Mouse (Mus musculus) lung, postnatal 25 days (tissue): ENCODE results near the gene Pitpnm1.
"Not testable (repeated sequence)": the region's sequence is repeated elsewhere in the genome, so short reads cannot be mapped to it uniquely, and the experiment has no call there.

Experiments used
- DNase-seq: peaks from one replicate; pipeline ENCODE4 v3.0.0; 2022; ENCODE audit warnings: low spot score

Pitpnm1 gene

DNA sequence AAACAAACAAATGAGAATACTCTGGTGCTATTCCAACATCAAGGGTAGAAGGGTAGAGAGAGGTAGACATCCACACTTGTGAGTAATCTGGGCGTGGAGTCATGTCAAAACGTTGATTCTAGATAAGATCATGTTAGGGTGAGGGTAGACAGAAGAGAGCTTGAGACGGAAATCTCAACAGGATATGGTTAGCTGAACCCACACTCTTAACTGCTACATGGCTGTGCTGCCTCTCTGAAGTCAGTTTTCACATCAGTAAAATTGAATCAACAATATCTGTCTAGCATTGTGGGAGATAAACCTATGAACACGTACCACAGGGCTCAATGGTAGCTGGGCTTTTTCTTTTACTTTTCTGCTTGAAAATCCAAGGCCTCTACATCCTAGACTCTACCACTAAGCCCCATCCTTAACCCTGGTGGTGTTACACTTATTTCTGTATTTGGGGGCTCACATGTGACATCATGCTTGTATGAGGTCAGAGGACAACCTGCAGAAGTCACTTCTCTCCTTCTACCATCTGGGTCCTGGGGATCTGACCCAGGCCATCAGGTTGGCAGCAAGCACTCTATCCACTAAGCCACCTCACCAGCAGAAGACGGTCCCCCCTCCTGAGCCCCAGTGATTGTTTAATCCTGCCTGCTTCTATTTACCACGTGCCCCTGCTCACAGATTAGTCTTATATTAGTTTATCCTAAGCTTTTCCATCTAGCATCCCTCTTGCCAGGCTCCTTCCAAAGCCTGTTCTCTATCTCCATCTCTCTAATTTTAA is 20.1 kb downstream of the Pitpnm1 start:
- DNase-seq = no peak

DNA sequence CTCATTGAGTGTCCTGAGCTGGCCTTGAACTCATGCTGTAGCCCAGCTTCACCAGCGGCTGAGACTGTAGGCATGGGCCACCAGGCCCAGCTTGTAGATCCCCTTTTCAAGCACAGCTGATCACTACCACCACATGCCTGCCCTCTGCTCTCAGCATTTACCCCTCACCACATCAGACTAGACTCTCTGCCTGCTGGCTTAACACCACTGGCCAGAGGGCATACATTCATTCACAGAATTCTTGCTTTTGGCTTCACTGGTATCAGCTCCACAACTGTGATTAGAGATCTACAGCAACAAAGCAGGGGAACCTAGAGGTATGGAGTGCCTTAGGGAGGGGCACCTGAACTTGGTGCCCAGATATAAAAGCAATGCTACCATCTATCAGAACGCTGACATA is 20.7 kb downstream of the Pitpnm1 start:
- DNase-seq = no peak

DNA sequence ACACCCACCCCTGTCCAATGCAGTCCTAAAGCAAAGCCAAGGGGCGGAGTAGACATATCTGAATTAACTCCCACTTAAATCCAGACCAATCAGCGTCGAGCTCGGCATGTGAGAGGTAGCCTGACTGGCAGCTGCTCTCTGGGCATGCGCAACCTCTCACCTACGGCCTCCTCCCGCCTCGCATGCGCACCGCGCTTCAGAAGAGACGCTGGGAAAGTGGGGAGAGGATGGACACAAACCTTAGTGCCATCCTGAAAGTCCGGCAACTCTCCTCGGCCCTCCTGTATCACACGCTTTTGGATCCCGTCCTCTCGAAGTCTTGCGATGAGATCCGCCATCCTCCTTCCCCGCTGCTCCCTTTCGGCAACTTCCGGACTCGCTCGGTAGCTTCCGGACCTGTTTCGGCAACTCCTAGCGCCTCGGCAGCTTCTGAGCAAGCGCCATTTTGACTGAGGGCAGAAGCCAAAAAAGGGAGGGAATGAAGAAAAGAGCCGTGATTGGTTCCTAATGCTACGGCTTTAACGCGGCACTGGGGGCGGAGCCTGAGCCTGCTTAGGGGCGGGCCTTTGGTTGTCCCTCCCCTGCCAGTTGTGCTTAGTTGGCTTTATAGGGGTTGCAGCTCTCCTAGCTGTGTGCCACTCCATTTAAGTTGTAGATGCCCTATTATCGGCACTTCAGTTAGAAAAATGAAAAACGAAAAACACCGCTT is 21.5 kb downstream of the Pitpnm1 start:
- DNase-seq = peak; percentile 100

DNA sequence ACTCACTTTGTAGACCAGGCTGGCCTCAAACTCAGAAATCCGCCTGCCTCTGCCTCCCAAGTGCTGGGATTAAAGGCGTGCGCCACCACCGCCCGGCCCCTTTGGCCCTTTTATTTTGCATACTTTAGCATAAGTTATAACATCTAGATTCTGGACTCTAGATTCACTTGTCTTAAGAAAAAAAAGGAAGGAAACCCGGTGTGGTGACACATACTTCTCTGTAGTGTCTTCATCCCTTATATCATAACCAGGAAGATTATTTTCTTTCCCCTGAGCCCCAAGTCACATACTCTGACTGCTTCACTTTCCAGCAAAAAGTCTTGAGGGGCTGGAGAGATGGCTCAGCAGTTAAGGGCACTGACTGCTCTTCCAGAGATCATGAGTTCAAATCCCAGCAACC is 22.1 kb downstream of the Pitpnm1 start:
- DNase-seq = not testable (repeated sequence)

DNA sequence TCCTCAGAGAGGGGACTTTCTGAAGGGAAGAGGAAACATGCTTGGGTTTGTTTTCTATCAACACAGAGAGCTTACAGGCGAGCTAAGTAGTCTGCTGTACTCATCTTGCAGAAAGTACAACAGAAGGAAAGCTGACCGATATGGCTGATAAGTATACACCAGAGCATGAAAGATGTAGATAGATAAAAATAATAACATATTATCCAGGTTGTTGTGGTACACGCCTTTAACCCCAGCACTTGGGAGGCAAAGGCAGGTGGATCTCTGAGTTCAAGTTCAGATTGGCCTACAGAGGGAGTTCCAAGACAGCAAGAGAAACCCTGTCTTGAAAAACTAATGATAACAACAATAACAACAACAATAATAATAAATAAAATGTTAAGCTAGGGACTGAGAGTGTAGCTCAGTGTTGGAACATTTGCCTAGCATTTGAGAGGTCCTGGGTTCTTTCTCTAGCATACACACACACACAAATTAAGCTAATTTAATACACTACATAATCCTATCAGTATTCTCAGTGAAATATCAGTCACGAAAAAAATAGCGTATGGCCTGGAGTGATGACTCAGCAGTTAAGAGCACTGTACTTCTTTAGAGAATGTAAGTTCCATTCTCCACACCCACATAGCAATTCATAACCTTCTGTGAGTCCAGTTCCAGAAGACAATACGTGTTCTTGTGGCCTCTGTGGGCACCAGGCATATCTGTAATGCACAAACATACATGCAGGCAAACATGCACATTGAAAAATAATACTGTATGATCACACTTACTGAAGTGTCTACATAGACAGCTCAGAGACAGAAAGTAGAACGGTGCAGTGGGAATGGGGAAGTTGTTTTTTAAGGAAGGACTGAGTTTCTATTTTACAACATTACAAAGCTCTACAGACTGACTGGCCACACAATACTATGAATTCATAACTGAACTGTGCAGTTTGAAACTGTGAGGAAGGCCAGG is 22.9 kb downstream of the Pitpnm1 start:
- no peak for DNase-seq

DNA sequence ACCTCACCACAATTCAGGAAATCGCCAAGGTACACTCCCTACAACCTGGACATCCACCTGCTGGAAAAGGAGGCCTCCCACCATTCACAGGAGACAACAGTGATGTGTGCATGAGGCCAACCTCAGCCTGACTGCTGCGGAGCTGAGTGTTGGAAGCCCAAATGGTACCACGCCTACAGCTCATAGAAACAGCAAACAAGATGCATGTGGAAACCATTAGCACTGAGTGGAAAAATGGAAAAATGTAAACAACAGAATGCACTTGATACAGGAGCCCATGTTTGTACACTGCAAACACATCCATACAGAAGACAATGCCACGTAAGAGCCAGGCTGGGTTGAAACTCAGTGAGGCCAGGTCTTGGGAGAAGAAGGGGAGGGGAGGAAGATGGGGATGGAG is 24.6 kb downstream of the Pitpnm1 start:
- no peak for DNase-seq

DNA sequence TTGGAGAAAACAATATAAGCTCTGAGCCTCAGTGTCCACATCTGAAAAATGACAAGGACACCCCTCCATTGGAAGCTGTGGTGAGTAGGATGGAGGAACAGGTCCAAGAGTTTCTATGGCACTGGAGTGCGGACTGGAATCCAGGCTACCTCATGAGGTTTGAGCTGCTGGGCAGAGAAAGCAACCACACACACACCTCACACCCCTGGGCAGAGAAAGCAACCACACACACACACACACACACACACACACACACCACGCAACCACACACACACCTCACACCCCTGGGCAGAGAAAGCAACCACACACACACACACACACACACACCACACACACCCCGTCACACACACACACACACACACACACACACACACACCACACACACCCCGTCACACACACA is 25.5 kb downstream of the Pitpnm1 start:
- DNase-seq = not testable (repeated sequence)

DNA sequence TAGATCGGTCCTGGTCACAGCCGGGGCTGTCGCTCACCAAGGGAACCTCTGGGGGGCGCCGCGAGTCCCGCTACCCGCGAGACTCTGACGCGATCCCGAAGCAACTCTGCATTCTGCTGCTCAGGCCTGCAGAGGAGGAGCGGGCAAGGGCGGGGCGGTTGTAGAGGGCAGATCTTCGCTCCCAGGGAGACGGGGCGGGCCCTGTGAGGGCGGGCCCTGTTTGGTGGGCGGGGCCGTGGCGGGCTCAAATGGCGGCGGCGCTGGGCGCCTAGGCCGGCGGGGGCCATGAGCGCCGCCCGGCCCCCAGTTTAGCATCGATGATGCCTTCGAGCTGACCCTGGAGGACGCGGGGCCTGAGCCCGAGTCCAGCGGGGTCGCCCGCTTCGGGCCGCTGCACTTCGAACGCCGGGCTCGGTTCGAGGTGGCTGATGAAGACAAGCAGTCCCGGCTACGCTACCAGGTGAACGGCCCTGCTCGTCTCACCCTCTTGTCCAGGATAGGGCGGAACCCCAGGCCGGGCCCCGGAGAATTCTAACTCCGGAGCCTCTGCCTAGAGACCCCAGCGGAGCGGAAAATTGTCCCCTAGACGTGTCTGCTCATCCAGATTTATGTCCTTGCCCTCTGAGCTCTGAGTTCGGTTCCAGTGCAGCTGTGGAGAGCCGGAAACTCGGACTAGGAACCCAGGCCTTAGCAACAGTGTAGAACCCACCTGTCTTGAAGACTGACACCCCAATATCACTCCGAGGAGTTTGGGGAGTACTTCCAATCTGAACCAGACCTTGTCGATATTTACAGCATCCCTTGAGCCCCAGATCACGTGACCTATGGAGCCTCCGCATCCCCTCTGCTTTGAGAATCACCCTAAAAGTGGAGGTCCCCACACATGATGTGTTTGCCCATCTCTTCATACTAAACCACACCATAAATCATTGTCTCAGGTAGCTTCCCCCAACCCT is 26.2 kb downstream of the Pitpnm1 start, which contains the start of gene Aip:
Aip (minus strand) TSS at position 118 of the 956 bp plus-strand sequence.
- DNase-seq = peak; percentile 99

DNA sequence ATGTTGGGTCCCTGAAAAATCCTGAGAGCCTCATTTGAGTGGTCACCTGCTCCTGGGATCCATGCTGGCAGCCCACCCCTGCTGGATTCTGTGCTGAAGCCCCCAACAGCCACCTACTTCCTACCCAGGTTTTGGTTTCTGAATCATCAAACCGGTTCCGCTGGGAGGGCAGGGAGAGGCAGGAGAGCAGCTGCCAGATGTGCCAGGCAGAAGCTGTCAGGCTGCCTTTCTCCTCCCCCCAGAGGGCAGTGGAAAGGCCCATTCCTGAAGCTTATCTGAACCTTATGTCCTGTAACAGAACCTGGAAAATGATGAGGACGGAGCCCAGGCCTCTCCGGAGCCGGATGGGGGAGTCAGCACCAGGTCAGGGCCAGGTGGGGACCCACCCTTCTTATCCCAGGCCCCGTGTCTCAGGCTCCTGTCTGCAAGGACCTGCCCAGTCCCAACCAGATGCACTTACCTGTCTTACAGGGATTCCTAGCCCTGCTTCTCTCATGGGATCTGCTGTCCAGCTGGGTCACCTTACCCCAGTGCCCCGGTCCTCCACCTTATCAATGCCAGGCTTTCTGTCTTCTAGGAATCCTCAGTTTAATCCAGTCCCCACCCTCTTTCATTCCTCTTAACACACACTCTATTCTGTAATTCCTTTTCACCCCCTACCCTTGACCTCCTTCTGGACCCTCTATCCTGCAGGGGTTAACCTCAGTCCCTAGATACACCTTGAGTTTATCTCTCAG is 27.1 kb downstream of the Pitpnm1 start:
- peak; percentile 54 for DNase-seq

DNA sequence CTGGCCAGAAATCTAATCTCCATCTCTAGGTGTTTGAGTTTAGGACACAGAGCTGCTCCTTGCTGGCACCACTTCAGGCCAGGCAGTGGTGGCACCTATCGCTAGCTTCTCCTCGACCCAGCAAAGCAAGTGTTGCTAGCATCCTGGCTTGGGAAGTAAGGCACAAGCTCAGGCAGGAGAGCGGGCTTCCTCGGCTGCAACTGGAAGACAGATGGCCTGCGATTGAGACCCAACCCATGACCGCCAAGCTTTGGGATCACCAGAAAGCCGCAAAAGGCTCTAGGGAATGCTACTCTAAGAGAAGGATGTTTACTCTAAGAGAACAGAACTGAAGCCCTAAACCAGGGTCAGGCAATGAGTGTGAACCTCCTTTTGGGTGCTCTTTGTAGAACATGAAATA is 29.7 kb downstream of the Pitpnm1 start:
- DNase-seq = no peak

DNA sequence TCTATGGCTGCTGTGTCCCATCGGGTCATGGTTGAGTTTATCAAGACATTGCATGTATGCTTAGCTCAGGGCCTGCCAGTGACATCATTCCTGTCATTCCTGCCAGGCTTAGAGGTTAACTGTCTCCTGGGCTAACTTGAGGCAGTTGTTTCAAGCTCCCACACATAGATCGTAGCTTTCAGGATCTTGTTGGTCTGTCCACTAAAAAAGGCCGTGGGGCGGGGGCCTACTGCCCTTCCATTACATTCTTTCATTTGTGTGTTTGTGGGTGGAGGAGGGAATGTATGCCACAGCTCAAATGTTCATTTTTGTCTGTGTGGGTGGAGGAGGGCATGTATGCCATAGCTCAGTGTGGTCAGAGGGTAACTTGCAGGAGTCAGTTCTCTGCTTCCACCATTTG is 30.3 kb downstream of the Pitpnm1 start:
- no peak for DNase-seq

DNA sequence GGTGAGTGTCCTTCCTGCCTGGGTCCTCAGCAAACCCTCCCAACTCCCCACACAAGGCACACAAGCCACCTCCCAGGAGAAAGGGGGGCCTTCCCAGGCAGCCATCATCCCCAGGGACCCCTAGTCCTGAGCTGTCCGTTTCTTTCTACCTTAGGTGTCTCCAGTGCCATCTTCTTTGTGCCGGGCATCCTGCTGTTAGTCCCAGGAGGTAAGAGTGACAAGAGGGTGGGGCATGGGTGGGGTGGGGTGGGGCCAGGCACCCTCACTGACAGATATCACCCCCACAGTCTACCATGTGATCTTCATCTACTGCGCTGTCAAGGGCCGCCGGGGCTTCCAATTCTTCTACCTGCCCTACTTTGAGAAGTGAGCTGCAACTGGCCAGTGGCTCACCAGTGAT is 31.3 kb downstream of the Pitpnm1 start:
- no peak for DNase-seq

DNA sequence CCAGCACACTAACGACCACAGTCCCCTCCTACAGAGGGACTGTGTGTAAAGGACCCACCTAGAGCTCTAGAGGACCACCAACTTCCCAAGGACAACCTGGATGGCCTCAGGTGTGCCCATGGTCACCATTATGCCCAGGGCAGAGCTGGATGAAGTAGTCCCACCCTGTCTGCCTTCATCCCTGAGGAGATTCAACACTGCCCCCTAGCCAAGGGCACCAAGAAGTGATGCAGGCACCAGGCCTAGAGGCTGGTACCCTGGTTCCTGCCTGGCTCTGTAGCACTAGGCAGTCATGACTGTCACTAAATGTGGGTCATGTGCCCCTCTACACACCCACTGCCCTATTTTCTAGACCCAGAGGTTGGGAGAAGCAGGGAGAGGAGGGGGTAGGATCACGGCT is 32.0 kb downstream of the Pitpnm1 start:
- no peak for DNase-seq

DNA sequence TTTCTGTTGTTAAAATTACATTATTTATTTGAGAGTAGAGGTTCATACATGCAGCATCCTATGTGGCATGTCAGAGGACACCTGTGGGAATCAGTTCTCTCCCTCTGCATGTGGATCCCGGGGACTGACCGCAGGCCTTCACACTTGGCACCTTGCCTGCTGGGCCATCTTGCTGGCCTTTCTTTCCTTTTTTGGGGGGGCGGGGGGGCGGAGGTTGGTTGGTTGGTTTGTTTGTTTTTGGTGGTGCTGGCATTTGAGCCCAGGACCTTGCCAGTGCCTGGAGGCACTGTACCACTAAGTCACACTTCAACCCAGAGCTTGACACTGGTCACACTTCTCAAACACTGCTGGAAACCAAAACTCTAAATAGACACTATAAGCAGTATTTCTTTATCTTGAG is 34.6 kb downstream of the Pitpnm1 start:
- DNase-seq = no peak

DNA sequence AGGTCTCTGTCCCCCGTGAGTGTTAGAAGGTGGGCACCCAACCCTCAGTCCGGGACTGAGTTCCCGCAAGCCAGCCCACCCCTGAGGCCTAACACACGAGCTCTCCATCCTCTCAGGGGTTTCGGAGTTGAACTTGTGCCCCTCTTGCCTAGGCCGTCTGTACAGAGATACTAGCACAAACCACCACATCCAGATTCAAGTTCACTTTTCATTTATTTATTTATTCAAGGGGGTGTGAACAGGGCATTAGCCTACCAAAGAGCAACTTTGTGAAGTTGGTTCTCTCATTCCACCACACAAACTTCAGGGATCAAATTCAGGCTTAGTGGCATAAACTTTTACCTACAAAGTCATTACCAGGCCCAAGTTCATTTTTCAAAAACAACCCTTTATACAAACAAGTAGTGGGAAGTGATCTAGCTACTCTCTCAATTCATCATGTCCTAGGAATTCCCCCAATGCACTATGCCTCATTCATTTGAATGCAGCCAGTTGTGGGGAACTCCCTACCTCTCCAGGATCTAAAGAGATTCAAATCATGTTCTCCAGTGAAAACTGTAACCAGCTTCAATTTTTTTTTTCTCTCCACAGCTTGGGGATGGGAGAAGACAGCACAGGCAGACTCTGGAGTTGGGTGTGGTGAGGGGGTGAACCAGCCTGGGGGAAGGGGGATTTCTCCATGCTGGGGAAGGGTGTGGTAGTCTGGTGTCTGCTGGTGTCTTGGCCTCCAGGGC is 35.6 kb downstream of the Pitpnm1 start:
- DNase-seq = not testable (repeated sequence)

DNA sequence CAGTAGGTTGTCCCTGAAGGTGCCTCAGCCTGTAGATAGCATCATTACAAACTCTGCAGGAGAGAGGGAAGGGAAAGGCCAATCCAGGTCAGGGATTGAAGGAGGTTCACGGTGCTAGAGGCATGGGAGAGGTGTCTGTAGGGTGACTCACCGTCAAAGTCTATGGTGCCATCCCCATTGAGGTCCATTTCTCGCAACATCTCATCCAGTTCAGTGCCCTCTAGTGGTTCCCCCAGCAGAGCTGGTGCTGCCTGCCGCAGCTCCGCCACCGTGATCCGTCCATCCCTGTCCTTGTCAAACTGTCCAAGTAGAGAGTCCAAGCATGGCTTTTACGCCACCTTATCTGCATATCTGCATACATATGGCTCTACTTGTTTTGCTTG is 36.2 kb downstream of the Pitpnm1 start:
- DNase-seq = not testable (repeated sequence)

DNA sequence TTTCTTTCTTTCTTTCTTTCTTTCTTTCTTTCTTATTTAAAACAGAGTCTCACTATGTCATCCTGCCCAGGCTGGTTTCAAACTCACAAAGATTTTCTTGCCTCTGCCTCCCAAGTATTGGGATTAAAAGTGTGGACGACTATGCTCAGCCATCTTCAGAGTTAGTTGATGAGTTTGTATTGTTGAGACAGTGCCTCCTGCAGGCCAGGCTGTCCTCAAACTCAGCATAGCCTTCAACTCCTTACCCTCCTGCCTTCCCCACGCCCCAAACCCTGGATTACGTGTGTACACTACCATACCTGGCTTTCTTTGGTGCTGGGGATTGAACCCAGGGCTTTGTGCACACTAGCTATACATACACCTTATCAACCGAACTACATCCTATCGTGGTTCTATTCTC is 36.7 kb downstream of the Pitpnm1 start:
- DNase-seq = no peak

DNA sequence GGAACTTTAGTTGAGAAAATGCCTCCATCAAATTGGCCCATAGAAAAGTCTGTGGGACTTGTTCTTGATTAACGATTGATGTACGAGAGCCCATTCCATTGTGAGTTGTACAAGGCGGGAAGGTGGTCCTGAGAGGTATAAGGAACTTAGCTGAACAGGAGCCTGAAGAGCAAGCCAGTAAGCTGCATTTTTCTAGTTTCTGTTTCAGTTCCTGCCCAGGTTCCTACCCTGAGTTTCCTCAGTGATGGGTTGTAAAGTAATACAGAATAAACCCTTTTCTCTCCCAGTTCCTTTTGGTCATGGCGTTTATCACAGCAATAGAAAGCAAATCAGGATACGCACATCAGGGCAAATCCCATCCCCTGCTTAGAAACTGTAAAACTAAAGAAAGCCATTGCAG is 38.1 kb downstream of the Pitpnm1 start:
- DNase-seq = no peak

DNA sequence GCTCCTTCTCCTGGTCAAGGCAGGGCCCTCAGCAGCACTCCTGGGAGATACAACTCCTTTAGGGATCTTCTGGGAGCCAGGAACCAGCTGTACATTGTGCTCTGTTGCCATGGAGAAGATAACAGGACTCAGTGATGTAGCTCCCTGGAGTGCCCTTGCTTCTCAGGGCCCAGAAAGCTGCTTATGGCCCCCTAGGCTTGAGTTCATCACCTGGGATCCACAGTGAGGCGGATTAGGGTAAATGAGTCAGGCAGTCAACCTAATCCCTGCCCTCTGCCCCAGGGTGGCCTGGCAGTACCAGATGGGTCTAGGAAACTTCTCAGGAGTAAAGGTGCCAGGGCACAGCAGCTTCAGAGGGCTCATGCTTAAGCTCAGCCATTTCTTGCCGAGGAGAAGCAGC is 39.6 kb downstream of the Pitpnm1 start, which contains the start of gene Gpr152:
Gpr152 (plus strand) TSS at position 342 of the 400 bp plus-strand sequence.
- no peak for DNase-seq

DNA sequence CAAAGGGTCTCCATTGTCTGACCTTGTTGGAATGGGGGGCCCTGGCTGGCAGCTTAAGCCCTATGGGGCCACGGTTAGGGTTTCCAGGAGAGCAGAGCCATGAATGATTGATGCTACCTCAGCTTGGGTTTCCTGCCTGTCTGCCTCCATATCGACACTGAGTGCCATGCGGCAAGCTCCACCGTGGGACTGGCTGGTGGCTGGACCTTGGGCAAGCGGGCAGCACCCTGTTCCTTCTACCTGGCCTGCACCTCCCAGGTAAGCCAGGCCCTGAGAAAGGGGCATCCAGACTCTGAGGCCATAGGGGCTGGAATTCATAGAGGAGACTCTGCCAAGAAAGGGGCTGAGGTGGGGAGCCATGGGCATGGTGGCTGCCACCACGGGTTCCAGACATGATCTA is 40.3 kb downstream of the Pitpnm1 start:
- no peak for DNase-seq
